Mouse (Mus musculus): ENCODE data around the gene B9d1.

B9d1 gene

GRCm38 (mm10) chr11:61489874-61490273 is 15.1 kb upstream of the B9d1 start:
- DNase-seq, result no peak

- no peak for DNase-seq
These were observed 13.9 kb upstream of the B9d1 start for GRCm38 (mm10) chr11:61490944-61491520.

- DNase-seq, result no peak
These were observed 12.1 kb upstream of the B9d1 start for GRCm38 (mm10) chr11:61492749-61493401.

GRCm38 (mm10) chr11:61493525-61494128 is 11.3 kb upstream of the B9d1 start:
- DNase-seq, result peak; percentile 68

- DNase-seq, result peak; percentile 96
These were observed 10.6 kb upstream of the B9d1 start, which contains the start of gene Mapk7 for GRCm38 (mm10) chr11:61494129-61494997. Gene Mapk7 (minus strand): TSS chr11:61494406.

- DNase-seq, result no peak
These were observed 9.4 kb upstream of the B9d1 start for GRCm38 (mm10) chr11:61495528-61495927.

GRCm38 (mm10) chr11:61497490-61497889 is 7.5 kb upstream of the B9d1 start:
- DNase-seq, result no peak

GRCm38 (mm10) chr11:61498736-61499504 is 6.0 kb upstream of the B9d1 start:
- DNase-seq, result no peak

- peak; percentile 71 for DNase-seq
These were observed 1.0 kb upstream of the B9d1 start for GRCm38 (mm10) chr11:61503933-61504332.

- peak; percentile 59 for DNase-seq
These were observed 10.0 kb downstream of the B9d1 start for GRCm38 (mm10) chr11:61514953-61515352.

GRCm38 (mm10) chr11:61517971-61518370 is 13.0 kb downstream of the B9d1 start:
- DNase-seq, result no peak

GRCm38 (mm10) chr11:61518871-61519270 is 13.9 kb downstream of the B9d1 start:
- DNase-seq, result no peak

GRCm38 (mm10) chr11:61519484-61520107 is 14.7 kb downstream of the B9d1 start:
- DNase-seq, result no peak

GRCm38 (mm10) chr11:61526872-61527271 is 21.9 kb downstream of the B9d1 start:
- DNase-seq, result peak; percentile 92

- DNase-seq, result peak; percentile 92
These were observed 24.3 kb downstream of the B9d1 start for GRCm38 (mm10) chr11:61529268-61529713.

- DNase-seq, result no peak
These were observed 27.9 kb downstream of the B9d1 start for GRCm38 (mm10) chr11:61532820-61533219.

GRCm38 (mm10) chr11:61533571-61533970 is 28.6 kb downstream of the B9d1 start:
- DNase-seq, result no peak

GRCm38 (mm10) chr11:61535530-61535929 is 30.6 kb downstream of the B9d1 start:
- DNase-seq, result no peak

GRCm38 (mm10) chr11:61536952-61537351 is 32.0 kb downstream of the B9d1 start:
- DNase-seq, result no peak

- DNase-seq, result no peak
These were observed 32.4 kb downstream of the B9d1 start for GRCm38 (mm10) chr11:61537362-61537761.

- DNase-seq, result no peak
These were observed 35.7 kb downstream of the B9d1 start for GRCm38 (mm10) chr11:61540642-61541041.

GRCm38 (mm10) chr11:61541106-61541505 is 36.2 kb downstream of the B9d1 start:
- DNase-seq, result no peak
